Mouse (Mus musculus) stomach, postnatal 0 days (tissue): Measurements from ENCODE around the gene Scn8a.

Source experiments
- CTCF ChIP-seq: IDR thresholded peaks from 2 replicates; pipeline ENCODE4 v1.5.1; 2016; ENCODE audit warnings: antibody characterized with exemption, low read depth, mild to moderate bottlenecking, moderate library complexity
- EP300 ChIP-seq: optimal IDR thresholded peaks from 2 replicates; pipeline ENCODE3; 2016; ENCODE audit warnings: antibody characterized with exemption

DNA sequence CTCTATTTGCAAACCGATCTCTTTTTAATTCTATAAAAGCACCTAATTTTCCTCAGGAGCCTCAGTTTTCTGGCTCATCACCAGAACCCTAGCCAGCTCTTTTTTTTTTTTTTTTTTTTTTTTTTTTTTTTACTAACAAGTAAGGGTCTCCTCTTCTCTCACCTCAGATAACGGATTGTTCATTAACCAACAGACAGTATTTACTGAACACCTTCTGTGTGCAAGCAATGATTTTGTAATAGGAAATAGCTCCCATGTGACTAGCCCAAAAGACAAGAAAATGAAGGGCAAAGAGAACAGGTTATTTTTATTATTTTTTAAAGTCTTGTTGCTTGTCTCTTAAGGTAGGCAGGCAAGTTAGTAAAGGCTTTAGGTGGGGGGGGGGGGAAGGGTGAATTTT is 82.6 kb downstream of the Scn8a start:
- TF ChIP-seq CTCF (no peak), EP300 (no peak)
